Mouse (Mus musculus) embryo, embryonic 11.5 days (tissue): Measurements from ENCODE around the gene Tnnc1.

Source experiments
- DNase-seq: peaks from one replicate; pipeline ENCODE4 v3.0.0-alpha.2; 2012; ENCODE audit warnings: low read depth, low spot score

The Tnnc1 gene

DNA sequence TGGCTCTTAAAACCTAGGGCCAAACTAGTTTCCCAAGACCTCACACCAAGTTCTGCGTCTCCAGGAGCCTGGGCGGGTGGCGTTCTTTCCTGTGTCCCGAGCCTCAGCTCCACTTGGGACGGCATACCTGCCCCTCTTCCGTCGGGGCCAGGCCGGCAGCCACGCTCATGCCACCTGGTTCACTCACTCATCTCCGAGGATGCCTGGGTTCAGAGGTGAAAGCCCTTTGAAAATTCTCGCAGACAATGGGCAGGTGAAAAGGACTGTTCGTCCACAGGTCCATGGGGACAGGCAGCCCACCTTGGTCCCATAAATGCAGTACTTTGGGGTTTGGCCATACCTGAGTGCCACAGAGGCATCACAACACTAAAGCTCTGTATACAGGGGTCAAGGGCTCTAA lies 23.9 kb upstream of the Tnnc1 start:
- no peak for DNase-seq

DNA sequence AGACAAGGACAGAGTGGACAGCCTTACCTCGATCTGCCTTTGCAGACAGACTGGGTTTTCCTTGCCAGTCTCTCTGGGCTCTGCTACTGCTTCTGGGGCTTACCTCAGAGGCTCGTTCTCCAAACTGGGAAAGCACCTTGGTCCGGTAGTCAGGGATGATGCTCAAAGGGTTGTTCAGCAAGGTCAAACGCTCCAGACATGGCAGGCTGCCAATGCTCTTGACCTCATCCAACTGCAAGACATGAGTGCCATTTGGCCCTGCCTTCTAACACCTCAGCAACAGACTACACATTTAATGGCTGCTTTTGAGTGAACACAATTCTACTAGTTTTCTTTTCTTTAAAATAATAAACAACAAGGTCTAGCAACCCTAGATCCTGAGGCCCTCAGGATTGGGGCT lies 21.5 kb upstream of the Tnnc1 start:
- DNase-seq, result no peak

DNA sequence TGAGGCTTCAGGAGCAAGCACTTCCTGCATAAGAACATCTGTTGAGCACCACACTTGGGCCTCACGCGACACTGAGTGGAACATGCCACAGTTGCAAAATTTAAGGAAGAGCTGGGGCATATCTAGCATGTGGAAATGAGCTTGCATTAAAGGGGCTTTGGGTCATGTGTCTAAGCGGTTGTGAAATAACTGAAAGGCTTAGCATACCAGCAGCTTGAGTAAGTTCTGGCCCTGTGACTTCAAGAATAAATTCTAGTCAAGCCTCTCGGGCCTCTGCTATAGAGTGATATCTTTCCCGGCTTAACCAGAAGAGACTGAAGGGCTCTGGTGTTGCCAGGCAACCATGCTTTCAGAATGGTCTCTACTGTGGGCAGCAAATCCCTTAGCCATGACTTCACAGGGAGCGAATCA lies 19.3 kb upstream of the Tnnc1 start:
- no peak for DNase-seq

DNA sequence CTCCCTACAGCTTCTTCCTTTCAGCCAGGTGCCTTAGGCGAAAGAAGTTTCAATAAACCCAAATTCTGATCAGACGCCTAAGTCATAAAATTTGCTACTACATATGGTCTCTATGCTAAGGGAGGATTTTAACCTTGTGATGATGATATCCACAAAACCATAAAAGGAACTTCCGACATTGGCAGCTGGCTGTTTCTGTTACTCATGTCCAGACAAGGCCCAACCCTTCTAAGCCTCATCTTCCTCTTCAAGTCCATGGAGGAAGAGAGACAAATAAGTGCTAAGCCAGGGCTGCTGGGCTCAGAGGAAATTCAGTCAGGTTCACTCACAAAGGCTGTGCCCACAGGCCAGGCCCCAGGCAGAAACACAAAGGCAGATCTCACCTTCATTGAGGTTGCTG lies 18.8 kb upstream of the Tnnc1 start:
- no peak for DNase-seq

DNA sequence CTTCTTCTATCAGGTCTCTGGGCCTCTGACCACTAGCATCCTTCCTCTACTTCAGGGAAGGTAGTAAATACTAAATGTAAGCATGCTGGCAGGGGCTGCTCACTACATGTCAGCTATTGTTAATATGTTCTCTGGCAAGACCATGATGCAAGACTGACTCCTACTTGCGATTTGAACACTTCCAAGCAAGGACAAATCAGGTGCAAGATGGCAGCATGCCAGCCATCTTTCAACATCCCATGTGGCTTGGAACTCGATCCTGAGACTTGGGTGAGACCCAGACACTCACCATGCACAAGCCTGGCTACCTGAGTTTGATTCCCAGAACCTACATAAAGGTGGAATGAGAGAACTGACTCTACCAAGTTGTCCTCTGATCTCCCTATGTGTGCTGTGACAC lies 16.2 kb upstream of the Tnnc1 start:
- DNase-seq, result no peak

DNA sequence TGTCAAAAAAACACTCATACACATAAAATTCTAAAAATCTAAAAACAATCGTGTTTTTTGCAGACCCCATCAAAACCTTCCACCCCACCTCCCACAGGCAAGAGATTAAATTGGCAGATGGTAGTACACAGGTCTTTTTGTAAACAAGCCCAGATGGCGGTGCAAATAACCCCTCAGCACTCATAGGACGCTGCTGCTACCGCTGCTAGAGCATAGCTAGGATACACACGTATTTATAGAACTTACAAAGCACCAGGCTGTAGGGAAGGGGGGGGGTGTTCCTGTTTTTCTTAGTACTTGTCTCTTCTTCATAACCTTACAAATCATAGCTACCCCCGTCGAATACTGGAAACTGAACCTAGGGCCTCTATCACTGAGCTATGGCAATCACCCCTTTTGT lies 14.3 kb upstream of the Tnnc1 start:
- DNase-seq, result no peak

DNA sequence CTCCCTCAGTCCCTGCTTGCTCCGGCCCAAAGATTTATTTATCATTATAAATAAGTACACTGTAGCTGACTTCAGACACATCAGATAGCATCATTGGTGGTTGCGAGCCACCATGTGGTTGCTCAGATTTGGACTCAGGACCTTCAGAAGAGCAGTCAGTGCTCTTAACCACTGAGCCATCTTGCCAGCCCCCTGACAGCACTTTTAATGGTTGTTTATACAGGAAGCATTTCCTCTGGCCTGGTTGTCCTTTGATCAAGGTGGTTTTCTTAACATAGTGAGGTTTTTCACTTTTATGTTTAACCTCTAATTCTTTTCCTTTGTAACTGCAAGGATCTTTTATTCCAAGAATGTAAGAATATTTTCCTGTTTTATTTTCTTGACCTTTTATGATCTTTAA lies 13.7 kb upstream of the Tnnc1 start:
- no peak for DNase-seq

GRCm38 (mm10) chr14:31194891-31195513 lies 13.1 kb upstream of the Tnnc1 start:
- no peak for DNase-seq

- DNase-seq, result no peak
Observed at GRCm38 (mm10) chr14:31195521-31195920, 12.6 kb upstream of the Tnnc1 start.

GRCm38 (mm10) chr14:31195968-31196367 lies 12.1 kb upstream of the Tnnc1 start:
- DNase-seq, result no peak

GRCm38 (mm10) chr14:31197547-31198516 lies 10.3 kb upstream of the Tnnc1 start:
- DNase-seq, result no peak

GRCm38 (mm10) chr14:31199599-31199998 lies 8.5 kb upstream of the Tnnc1 start:
- DNase-seq, result no peak

- no peak for DNase-seq
Observed at GRCm38 (mm10) chr14:31200038-31200437, 8.1 kb upstream of the Tnnc1 start.

GRCm38 (mm10) chr14:31204844-31205243 lies 3.3 kb upstream of the Tnnc1 start:
- DNase-seq, result no peak

DNA sequence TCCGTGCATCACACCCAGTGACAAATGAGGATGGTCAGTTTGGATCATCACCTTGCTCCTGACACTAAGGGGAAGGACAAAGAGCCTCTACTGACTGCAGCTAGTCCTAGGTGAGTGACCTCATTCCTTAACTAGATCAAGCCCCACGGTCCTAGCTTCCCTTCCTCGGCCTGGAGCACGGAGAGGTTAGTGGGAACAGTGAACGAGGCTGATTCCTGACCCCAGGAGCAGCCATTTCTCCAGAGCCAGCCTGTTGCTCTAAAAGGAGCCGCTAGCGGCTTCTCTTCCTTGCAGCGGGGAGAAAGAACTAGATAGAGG lies 2.9 kb upstream of the Tnnc1 start:
- no peak for DNase-seq

DNA sequence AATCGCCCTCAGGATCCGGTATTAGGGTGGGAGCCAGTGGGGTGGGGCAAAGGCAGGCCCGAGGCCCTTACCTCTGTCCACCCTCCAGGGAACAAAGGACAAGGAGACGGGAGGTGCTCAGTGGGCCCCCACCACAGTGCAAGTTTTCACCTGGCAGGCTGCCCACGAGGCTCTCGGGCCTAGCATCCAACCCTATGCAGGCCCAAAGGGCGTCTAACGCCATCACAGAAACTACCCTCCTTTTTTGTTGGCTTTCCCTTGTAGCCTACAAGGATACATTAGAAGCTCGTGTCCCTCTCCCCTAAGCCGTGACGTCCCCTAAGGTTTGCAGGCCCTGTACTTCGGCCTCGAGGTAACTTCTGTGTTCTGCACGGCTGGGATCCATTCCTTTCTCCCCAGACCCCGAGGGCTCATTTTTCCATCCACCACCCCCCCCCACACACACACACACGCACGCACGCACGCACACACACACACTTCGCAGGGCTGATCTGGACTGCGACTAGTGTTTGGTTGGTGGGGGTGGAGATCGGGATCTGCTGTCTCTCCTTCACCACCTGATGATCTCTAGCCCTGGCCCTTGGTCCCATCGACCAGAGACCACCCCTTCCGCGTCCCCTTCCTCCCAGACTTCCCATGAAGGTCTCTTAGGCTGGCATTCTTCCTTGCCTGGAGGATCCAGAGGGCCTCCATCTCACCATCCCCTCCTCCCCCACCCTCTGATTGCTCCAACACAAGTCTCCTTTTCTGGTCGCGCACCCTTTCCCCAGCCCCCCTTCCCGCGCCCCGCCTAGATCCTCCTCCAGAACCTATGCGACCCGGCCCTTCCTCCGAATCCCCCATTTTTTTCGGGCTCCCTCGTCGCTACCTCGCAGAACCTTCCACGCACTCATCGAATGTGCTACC lies 2.3 kb upstream of the Tnnc1 start:
- no peak for DNase-seq

- DNase-seq, result peak; percentile 87
Observed at GRCm38 (mm10) chr14:31206472-31206981, 1.6 kb upstream of the Tnnc1 start.

- DNase-seq, result no peak
Observed at GRCm38 (mm10) chr14:31207070-31207830, 862 bp upstream of the Tnnc1 start.

DNA sequence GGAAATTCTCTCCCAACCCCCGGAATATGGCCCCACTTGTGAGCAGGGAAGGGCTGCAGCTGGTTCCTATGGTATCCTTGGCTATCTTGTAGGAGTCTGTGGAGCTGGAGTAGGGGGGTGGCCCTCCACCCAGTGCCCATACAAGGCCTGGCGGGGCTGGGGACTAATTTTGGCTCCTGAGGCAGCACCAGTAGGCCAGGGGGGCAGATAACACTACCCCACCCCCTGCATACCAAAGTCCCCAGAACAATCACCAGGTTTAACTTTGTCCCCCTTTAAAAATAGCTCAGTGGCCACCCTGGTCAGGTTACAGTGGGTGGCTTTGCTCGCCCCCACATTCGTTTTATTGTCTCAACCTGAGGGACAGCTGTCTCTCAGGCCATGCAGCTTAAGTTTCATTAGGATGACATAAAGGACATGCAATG lies 1.0 kb downstream of the Tnnc1 start:
- DNase-seq, result no peak

DNA sequence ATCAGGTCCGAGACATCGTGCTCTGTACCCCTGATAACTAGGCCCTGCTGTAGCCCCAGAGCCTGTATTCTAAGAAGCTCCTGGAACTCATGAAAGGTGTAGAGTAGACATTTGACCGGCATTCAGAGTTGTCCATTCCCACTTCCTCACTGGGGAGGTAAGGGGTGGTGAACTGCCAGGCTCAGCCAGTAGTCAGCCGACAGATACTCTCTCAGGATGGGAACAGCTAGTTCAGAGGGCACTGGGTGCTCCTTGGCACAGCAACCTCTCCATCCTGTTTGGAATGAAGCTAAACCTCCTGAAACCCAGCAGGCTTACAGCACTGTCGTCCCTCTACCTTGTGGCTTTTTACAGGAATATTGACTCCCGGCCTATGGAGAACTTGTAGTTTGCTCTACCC lies 3.7 kb downstream of the Tnnc1 start:
- no peak for DNase-seq

DNA sequence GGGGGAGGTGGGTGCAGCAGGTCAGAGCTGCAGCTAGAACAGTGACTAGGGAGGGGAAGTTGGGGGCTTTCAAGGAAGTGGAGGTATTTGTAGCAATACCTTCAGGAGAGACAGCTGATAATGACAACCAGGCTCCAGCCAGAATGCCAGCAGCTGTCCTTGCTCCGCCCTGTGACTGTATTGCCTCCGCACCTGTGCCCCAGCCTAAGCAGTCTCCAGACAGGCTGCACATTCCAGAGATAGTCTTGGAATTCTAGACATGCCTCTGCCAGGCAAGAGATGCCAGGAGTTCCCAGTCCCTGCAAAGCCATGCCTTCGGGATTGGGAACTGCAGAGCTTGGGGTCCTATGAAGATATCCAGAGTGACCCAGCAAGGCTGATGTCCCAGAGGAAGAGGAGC lies 4.4 kb downstream of the Tnnc1 start:
- DNase-seq, result no peak
